Mouse (Mus musculus): ENCODE measurements around the gene Mpv17. TPM values are rescaled to one million over a fixed set of nuclear protein-coding genes. Genes with fewer than 3 reads are reported as not detected.

The Mpv17 gene
- total RNA-seq (2018; cell fraction: chromatin; rRNA removed), result 10 to 100 TPM; 10.8 to 64.9 (median 28.2) TPM
- total RNA-seq (2018; cell fraction: cytosol; rRNA removed), result 10 to 100 TPM; 21.3 to 55.1 (median 34.4) TPM
- 10 to 100 TPM in 25 of 26 experiments, 1 to 10 TPM in 1; 8.4 to 44.9 (median 24.6) TPM for total RNA-seq (2018; cell fraction: nucleus; rRNA removed)
- 35.2 to 59.9 TPM (median 52.3 TPM) in 3 replicates for polyA plus RNA-seq (2018)

GRCm38 (mm10) chr5:31154152-31154553 is at the start of gene Mpv17:
Gene Mpv17, minus strand, starts transcription at chr5:31154251.
- Histone ChIP-seq H3K27ac (peak within 1 kb of the TSS; percentile 55), H3K4me3 (ENCODE audit: inconsistent target) (peak within 1 kb of the TSS; percentile 88), H3K79me2 (ENCODE audit: inconsistent target) (peaks cover 21% of the 10 kb centered on the region), H3K36me3 (ENCODE audit: inconsistent target) (peaks cover 29% of the 10 kb centered on the region)
- WGBS (ENCODE audit: missing documents), result 1% methylated on average over 19 of the region's 19 CpGs

GRCm38 (mm10) chr5:31202933-31203332 is 48.9 kb upstream of the Mpv17 start:
- WGBS (ENCODE audit: missing documents), result 95% methylated on average over 7 of the region's 7 CpGs
- peak overlapping the region; percentile 77 for H3K27ac ChIP-seq
- H3K36me3 ChIP-seq (ENCODE audit: inconsistent target), result peaks cover 56% of the 10 kb centered on the region
- H3K79me2 ChIP-seq (ENCODE audit: inconsistent target), result peaks cover 38% of the 10 kb centered on the region
- H3K4me3 ChIP-seq (ENCODE audit: inconsistent target), result peak overlapping the region; percentile 89

- Histone ChIP-seq H3K27ac (peak within 1 kb of the TSS; percentile 90), H3K79me2 (ENCODE audit: inconsistent target) (peaks cover 47% of the 10 kb centered on the region), H3K36me3 (ENCODE audit: inconsistent target) (peaks cover 57% of the 10 kb centered on the region), H3K4me3 (ENCODE audit: inconsistent target) (peak within 1 kb of the TSS; percentile 89)
- under 1% methylated on average over 52 of the region's 53 CpGs for WGBS (ENCODE audit: missing documents)
These were observed 47.9 kb upstream of the Mpv17 start, which contains the start of gene Zfp513 for GRCm38 (mm10) chr5:31201742-31202590. Gene Zfp513, minus strand, starts transcription at chr5:31202303.

- WGBS (ENCODE audit: missing documents), result 5% methylated on average over 13 of the region's 13 CpGs
- Histone ChIP-seq H3K4me3 (ENCODE audit: inconsistent target) (peak overlapping the region; percentile 89), H3K36me3 (ENCODE audit: inconsistent target) (peaks cover 55% of the 10 kb centered on the region), H3K79me2 (ENCODE audit: inconsistent target) (peaks cover 55% of the 10 kb centered on the region), H3K27ac (peak overlapping the region; percentile 90)
These were observed 47.1 kb upstream of the Mpv17 start for GRCm38 (mm10) chr5:31201042-31201741.

GRCm38 (mm10) chr5:31200327-31200768 is 46.3 kb upstream of the Mpv17 start:
- 92% methylated on average over 27 of the region's 27 CpGs for WGBS (ENCODE audit: missing documents)
- peaks cover 57% of the 10 kb centered on the region for H3K79me2 ChIP-seq (ENCODE audit: inconsistent target)
- 0 out of 2 replicates have a peak overlapping the region, but pooled peaks have one; percentile 90 for H3K27ac ChIP-seq
- no peak overlapping the region for H3K4me3 ChIP-seq (ENCODE audit: inconsistent target)
- H3K36me3 ChIP-seq (ENCODE audit: inconsistent target), result peaks cover 49% of the 10 kb centered on the region

GRCm38 (mm10) chr5:31199893-31200292 is 45.8 kb upstream of the Mpv17 start:
- H3K4me3 ChIP-seq (ENCODE audit: inconsistent target), result no peak overlapping the region
- 89% methylated on average over 9 of the region's 9 CpGs for WGBS (ENCODE audit: missing documents)
- H3K36me3 ChIP-seq (ENCODE audit: inconsistent target), result peaks cover 49% of the 10 kb centered on the region
- H3K27ac ChIP-seq, result no peak overlapping the region
- H3K79me2 ChIP-seq (ENCODE audit: inconsistent target), result peaks cover 60% of the 10 kb centered on the region

- 90% methylated on average over 19 of the region's 19 CpGs for whole genome bisulfite sequencing (ENCODE audit: missing documents)
- Histone ChIP-seq H3K27ac (no peak overlapping the region), H3K36me3 (ENCODE audit: inconsistent target) (peaks cover 49% of the 10 kb centered on the region), H3K4me3 (ENCODE audit: inconsistent target) (no peak overlapping the region), H3K79me2 (ENCODE audit: inconsistent target) (peaks cover 65% of the 10 kb centered on the region)
These were observed 45.4 kb upstream of the Mpv17 start for GRCm38 (mm10) chr5:31199321-31199892.

GRCm38 (mm10) chr5:31198616-31199320 is 44.7 kb upstream of the Mpv17 start:
- WGBS (ENCODE audit: missing documents), result 87% methylated on average over 5 of the region's 5 CpGs
- Histone ChIP-seq H3K27ac (no peak overlapping the region), H3K4me3 (ENCODE audit: inconsistent target) (no peak overlapping the region), H3K36me3 (ENCODE audit: inconsistent target) (peaks cover 49% of the 10 kb centered on the region), H3K79me2 (ENCODE audit: inconsistent target) (peaks cover 71% of the 10 kb centered on the region)

GRCm38 (mm10) chr5:31198170-31198569 is 44.1 kb upstream of the Mpv17 start:
- H3K27ac ChIP-seq, result no peak overlapping the region
- no peak overlapping the region for H3K4me3 ChIP-seq (ENCODE audit: inconsistent target)
- WGBS (ENCODE audit: missing documents), result 84% methylated on average over 9 of the region's 9 CpGs
- peaks cover 49% of the 10 kb centered on the region for H3K36me3 ChIP-seq (ENCODE audit: inconsistent target)
- H3K79me2 ChIP-seq (ENCODE audit: inconsistent target), result peaks cover 76% of the 10 kb centered on the region

- Histone ChIP-seq H3K4me3 (ENCODE audit: inconsistent target) (no peak overlapping the region), H3K79me2 (ENCODE audit: inconsistent target) (peaks cover 79% of the 10 kb centered on the region), H3K36me3 (ENCODE audit: inconsistent target) (peaks cover 49% of the 10 kb centered on the region), H3K27ac (no peak overlapping the region)
- WGBS (ENCODE audit: missing documents), result 93% methylated on average over 12 of the region's 12 CpGs
These were observed 43.0 kb upstream of the Mpv17 start for GRCm38 (mm10) chr5:31197072-31197471.

GRCm38 (mm10) chr5:31196207-31196606 is 42.2 kb upstream of the Mpv17 start:
- H3K79me2 ChIP-seq (ENCODE audit: inconsistent target), result peaks cover 81% of the 10 kb centered on the region
- H3K36me3 ChIP-seq (ENCODE audit: inconsistent target), result peaks cover 49% of the 10 kb centered on the region
- WGBS (ENCODE audit: missing documents), result 93% methylated on average over 10 of the region's 10 CpGs
- no peak overlapping the region for H3K4me3 ChIP-seq (ENCODE audit: inconsistent target)
- peak overlapping the region; percentile 27 for H3K27ac ChIP-seq

- H3K79me2 ChIP-seq (ENCODE audit: inconsistent target), result peaks cover 75% of the 10 kb centered on the region
- H3K4me3 ChIP-seq (ENCODE audit: inconsistent target), result no peak overlapping the region
- peaks cover 54% of the 10 kb centered on the region for H3K36me3 ChIP-seq (ENCODE audit: inconsistent target)
- 72% methylated on average over 4 of the region's 4 CpGs for WGBS (ENCODE audit: missing documents)
- peak overlapping the region; percentile 27 for H3K27ac ChIP-seq
These were observed 41.6 kb upstream of the Mpv17 start for GRCm38 (mm10) chr5:31195671-31196070.

GRCm38 (mm10) chr5:31194486-31195485 is 40.7 kb upstream of the Mpv17 start:
- Histone ChIP-seq H3K27ac (peak overlapping the region; percentile 90), H3K4me3 (ENCODE audit: inconsistent target) (peak overlapping the region; percentile 99; the same call in 1 of the 2 replicates), H3K79me2 (ENCODE audit: inconsistent target) (peaks cover 66% of the 10 kb centered on the region), H3K36me3 (ENCODE audit: inconsistent target) (peaks cover 59% of the 10 kb centered on the region)
- 97% methylated on average over 16 of the region's 16 CpGs for WGBS (ENCODE audit: missing documents)

Data from macrophage (primary cell).